ENCODE assay signal across 8 mouse cellular contexts in genomic region chr10:45577731-45578297, GRCm38 (mm10). TPM values are rescaled to one million over a fixed set of nuclear protein-coding genes. Genes with fewer than 3 reads are reported as not detected.
DNase-seq lines count a peak whose midpoint lies in the region; ATAC-seq lines count a peak whose summit lies in the region.

Hace1 (plus strand) TSS chr10:45577829.

- H3K4me3 ChIP-seq in embryonic facial prominence, embryonic 11.5 days (ENCODE audit: low read depth, low read length), result peak within 1 kb of the TSS; percentile 82
- H3K4me3 ChIP-seq in midbrain, embryonic 11.5 days (ENCODE audit: low read depth, low read length), result peak within 1 kb of the TSS; percentile 80

- H3K9ac ChIP-seq in embryonic facial prominence, embryonic 11.5 days (replicated peaks; ENCODE audit: low read length), result peak within 1 kb of the TSS; percentile 88
- peak within 1 kb of the TSS; percentile 87 for H3K9ac ChIP-seq in midbrain, embryonic 11.5 days (ENCODE audit: low read length)

- H3K4me1 ChIP-seq in embryonic facial prominence, embryonic 11.5 days (ENCODE audit: control insufficient read depth, insufficient read depth, low read length), result no peaks in the 10 kb centered on the region
- no peaks in the 10 kb centered on the region for H3K4me1 ChIP-seq in midbrain, embryonic 11.5 days (ENCODE audit: control insufficient read depth, insufficient read depth, low read length)

- H3K4me2 ChIP-seq in embryonic facial prominence, embryonic 11.5 days (ENCODE audit: low read depth, low read length), result peak within 1 kb of the TSS; percentile 55
- peak within 1 kb of the TSS; percentile 50 for H3K4me2 ChIP-seq in midbrain, embryonic 11.5 days

- peak; percentile 89 for DNase-seq in adrenal gland, postnatal 14 days
- DNase-seq in embryonic facial prominence, embryonic 11.5 days (ENCODE audit: low spot score), result peak; percentile 95
- DNase-seq in heart, adult 11 months, result peak; percentile 99
- peak; percentile 70 for DNase-seq in kidney, adult 11 months
- peak; percentile 88 for DNase-seq in left cerebral cortex, postnatal 4 days
- peak; percentile 99 for DNase-seq in midbrain, embryonic 11.5 days (ENCODE audit: low spot score, missing footprints)
- peak; percentile 83 for DNase-seq in right cerebral cortex, postnatal 4 days
- DNase-seq in yolk sac, embryonic 10.5 days (ENCODE audit: low spot score), result peak; percentile 86

- H3K27ac ChIP-seq in embryonic facial prominence, embryonic 11.5 days (replicated peaks; ENCODE audit: low read depth, low read length), result peak within 1 kb of the TSS; percentile 93
- peak within 1 kb of the TSS; percentile 91 for H3K27ac ChIP-seq in midbrain, embryonic 11.5 days (ENCODE audit: low read depth, low read length)

- intact Hi-C loops in left cerebral cortex, postnatal 4 days (cut with DNase I), result no loop called here

- WGBS in embryonic facial prominence, embryonic 11.5 days, result under 1% methylated on average over 52 of the region's 79 CpGs
- WGBS in midbrain, embryonic 11.5 days, result under 1% methylated on average over 61 of the region's 79 CpGs

- peak; percentile 98 for ATAC-seq in embryonic facial prominence, embryonic 11.5 days (replicated peaks; ENCODE audit: insufficient number of reproducible peaks, low FRiP score, low TSS enrichment, low read depth)
- ATAC-seq in midbrain, embryonic 11.5 days (ENCODE audit: low FRiP score), result peak; percentile 97

- no peaks in the 10 kb centered on the region for H3K27me3 ChIP-seq in embryonic facial prominence, embryonic 11.5 days (ENCODE audit: control insufficient read depth, insufficient read depth, low read length)
- H3K27me3 ChIP-seq in midbrain, embryonic 11.5 days (ENCODE audit: control insufficient read depth, insufficient read depth, low read length), result no peaks in the 10 kb centered on the region

- no peaks in the 10 kb centered on the region for H3K36me3 ChIP-seq in embryonic facial prominence, embryonic 11.5 days (replicated peaks; ENCODE audit: control insufficient read depth, insufficient read depth, low read depth, low read length)
- no peaks in the 10 kb centered on the region for H3K36me3 ChIP-seq in midbrain, embryonic 11.5 days (ENCODE audit: control insufficient read depth, insufficient read depth, low read length)

- no peaks in the 10 kb centered on the region for H3K9me3 ChIP-seq in embryonic facial prominence, embryonic 11.5 days (replicated peaks; ENCODE audit: control insufficient read depth, low read length)
- H3K9me3 ChIP-seq in midbrain, embryonic 11.5 days (ENCODE audit: control insufficient read depth, low read length), result no peaks in the 10 kb centered on the region

RNA-seq across cellular contexts. Expression of gene Hace1, which starts in this region (rescaled TPM):
- total RNA-seq in adrenal gland, postnatal 14 days (2021), result 8.9 and 13.3 TPM in 2 replicates
- polyA plus RNA-seq in embryonic facial prominence, embryonic 11.5 days (2014; fragmentation: Nextera tagmentation; extraction: Ambion mirVana), result 28.0 and 31.8 TPM in 2 replicates
- total RNA-seq in left cerebral cortex, postnatal 4 days (2021), result 10 to 100 TPM; 25.1 to 25.4 TPM
- polyA plus RNA-seq in midbrain, embryonic 11.5 days (2014; fragmentation: Nextera tagmentation; extraction: Ambion mirVana), result 25.2 and 27.1 TPM in 2 replicates

Comparison
In these comparisons a context has a peak if more than half of its experiments do, and no peak if none do; other contexts are left out.
1. Peak in every context shown above with its lines: DNase-seq, ATAC-seq, H3K4me3 ChIP-seq and H3K27ac ChIP-seq.